Mouse (Mus musculus) myocyte (in vitro differentiated cells): Measurements from ENCODE around the gene Olfr649.

Source experiments
- CEBPB ChIP-seq: IDR thresholded peaks from 2 replicates; pipeline ENCODE4 v1.6.1; 2011; ENCODE audit warnings: mild to moderate bottlenecking, moderate library complexity; ENCODE audit not compliant: poor library complexity, insufficient read depth, severe bottlenecking
- MYOG ChIP-seq, 3 experiments: IDR thresholded peaks; one replicate each; pipeline ENCODE4 v1.6.1; 2011; ENCODE audit warnings: control low read depth in 2 of 3, low read depth in 2 of 3, mild to moderate bottlenecking in 2 of 3; ENCODE audit not compliant: insufficient read length in 2 of 3, control insufficient read depth in 1 of 3, insufficient read depth in 1 of 3
- POLR2A ChIP-seq: IDR thresholded peaks from one replicate; pipeline ENCODE4 v1.6.1; 2011; ENCODE audit warnings: low read depth, mild to moderate bottlenecking, control low read depth, moderate library complexity; ENCODE audit not compliant: insufficient read length

GRCm38 (mm10) chr7:104217881-104218280 is 22.1 kb upstream of the Olfr649 start:
- no peak for TF ChIP-seq POLR2A
- TF ChIP-seq MYOG (IDR thresholded peaks at IDR 0.05; ENCODE audit: control insufficient read depth in 1 of 3, insufficient read depth in 1 of 3, insufficient read length in 2 of 3, low read depth in 2 of 3): no peak
- no peak for TF ChIP-seq CEBPB
